Mouse (Mus musculus): ENCODE data around the gene Ppp1cc. TPM values are rescaled to one million over a fixed set of nuclear protein-coding genes. Genes with fewer than 3 reads are reported as not detected.
"Not testable (repeated sequence)": the region's sequence is repeated elsewhere in the genome, so short reads cannot be mapped to it uniquely, and the experiment has no call there.

The Ppp1cc gene
- polyA plus RNA-seq, 1 experiment from 2014 or later, result 238 TPM

GRCm38 (mm10) chr5:122171058-122171457 is 13.0 kb downstream of the Ppp1cc start:
- Histone ChIP-seq H3K4me2 (ENCODE audit: low read length) (no peak overlapping the region), H3K36me3 (ENCODE audit: control insufficient read depth, insufficient read depth, low read length) (peaks cover 78% of the 10 kb centered on the region), H3K9ac (replicated peaks; ENCODE audit: low read length) (no peak overlapping the region), H3K4me3 (replicated peaks; ENCODE audit: low read depth, low read length) (no peak overlapping the region), H3K4me1 (ENCODE audit: control insufficient read depth, insufficient read depth, low read length) (peaks cover 9% of the 10 kb centered on the region; the same call in 1 of the 2 replicates), H3K27ac (replicated peaks; ENCODE audit: low read depth, low read length) (no peak overlapping the region), H3K9me3 (ENCODE audit: control insufficient read depth, low read length) (no peaks in the 10 kb centered on the region), H3K27me3 (ENCODE audit: control insufficient read depth, insufficient read depth, low read length) (no peaks in the 10 kb centered on the region)
- DNase-seq (no peak), ATAC-seq (ENCODE audit: low FRiP score, low TSS enrichment) (no peak)
- 92% methylated on average over 8 of the region's 8 CpGs for WGBS

DNA sequence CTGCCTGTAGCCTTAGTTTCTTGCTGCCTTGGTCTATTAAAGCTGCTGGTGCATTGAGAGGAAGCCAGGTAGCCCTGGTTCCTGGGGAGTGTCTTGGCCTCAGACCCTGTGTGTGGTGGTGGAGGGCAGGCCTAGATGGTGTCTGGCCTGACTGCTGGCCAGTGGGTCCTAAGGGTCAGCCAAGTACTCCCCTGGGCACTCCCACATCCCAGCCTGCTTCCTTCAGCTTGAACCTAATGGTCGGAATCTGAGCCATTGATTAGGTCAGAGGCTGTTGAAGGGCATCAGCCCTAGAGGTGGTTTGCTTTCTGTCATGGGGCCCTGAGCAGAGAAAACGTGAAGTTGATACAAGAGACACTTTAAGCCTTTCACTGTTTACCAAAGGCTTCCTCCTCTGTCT is 17.3 kb downstream of the Ppp1cc start:
- Histone ChIP-seq H3K9ac (replicated peaks; ENCODE audit: low read length) (no peak overlapping the region), H3K27ac (replicated peaks; ENCODE audit: low read depth, low read length) (no peak overlapping the region), H3K36me3 (ENCODE audit: control insufficient read depth, insufficient read depth, low read length) (peaks cover 58% of the 10 kb centered on the region), H3K4me1 (ENCODE audit: control insufficient read depth, insufficient read depth, low read length) (no peaks in the 10 kb centered on the region), H3K4me3 (replicated peaks; ENCODE audit: low read depth, low read length) (no peak overlapping the region), H3K4me2 (ENCODE audit: low read length) (no peak overlapping the region), H3K27me3 (ENCODE audit: control insufficient read depth, insufficient read depth, low read length) (no peaks in the 10 kb centered on the region), H3K9me3 (ENCODE audit: control insufficient read depth, low read length) (no peaks in the 10 kb centered on the region)
- no peak for ATAC-seq (ENCODE audit: low FRiP score, low TSS enrichment)
- DNase-seq, result no peak
- 73% methylated on average over 2 of the region's 2 CpGs for WGBS

GRCm38 (mm10) chr5:122175961-122176360 is 17.9 kb downstream of the Ppp1cc start:
- H3K9me3 ChIP-seq (ENCODE audit: control insufficient read depth, low read length), result no peaks in the 10 kb centered on the region
- no peaks in the 10 kb centered on the region for H3K4me1 ChIP-seq (ENCODE audit: control insufficient read depth, insufficient read depth, low read length)
- H3K36me3 ChIP-seq (ENCODE audit: control insufficient read depth, insufficient read depth, low read length), result peaks cover 53% of the 10 kb centered on the region
- DNase-seq (no peak), ATAC-seq (ENCODE audit: low FRiP score, low TSS enrichment) (no peak)
- no peak overlapping the region for H3K27ac ChIP-seq (replicated peaks; ENCODE audit: low read depth, low read length)
- no peaks in the 10 kb centered on the region for H3K27me3 ChIP-seq (ENCODE audit: control insufficient read depth, insufficient read depth, low read length)
- no peak overlapping the region for H3K4me2 ChIP-seq (ENCODE audit: low read length)
- 92% methylated on average over 7 of the region's 7 CpGs for WGBS
- H3K9ac ChIP-seq (replicated peaks; ENCODE audit: low read length), result no peak overlapping the region
- no peak overlapping the region for H3K4me3 ChIP-seq (replicated peaks; ENCODE audit: low read depth, low read length)

- no peaks in the 10 kb centered on the region for H3K27me3 ChIP-seq (ENCODE audit: control insufficient read depth, insufficient read depth, low read length)
- H3K4me3 ChIP-seq (replicated peaks; ENCODE audit: low read depth, low read length), result no peak overlapping the region
- peaks cover 48% of the 10 kb centered on the region for H3K36me3 ChIP-seq (ENCODE audit: control insufficient read depth, insufficient read depth, low read length)
- no peaks in the 10 kb centered on the region for H3K9me3 ChIP-seq (ENCODE audit: control insufficient read depth, low read length)
- no peak overlapping the region for H3K9ac ChIP-seq (replicated peaks; ENCODE audit: low read length)
- 56% methylated on average over 1 of the region's 1 CpGs for WGBS
- no peaks in the 10 kb centered on the region for H3K4me1 ChIP-seq (ENCODE audit: control insufficient read depth, insufficient read depth, low read length)
- no peak overlapping the region for H3K27ac ChIP-seq (replicated peaks; ENCODE audit: low read depth, low read length)
- ATAC-seq (ENCODE audit: low FRiP score, low TSS enrichment), result no peak; the same call in 1 of the 2 replicates
- H3K4me2 ChIP-seq (ENCODE audit: low read length), result no peak overlapping the region
- peak; percentile 57 for DNase-seq
Observed at GRCm38 (mm10) chr5:122176398-122176797, 18.3 kb downstream of the Ppp1cc start.

- H3K4me3 ChIP-seq (replicated peaks; ENCODE audit: low read depth, low read length), result no peak overlapping the region
- H3K27ac ChIP-seq (replicated peaks; ENCODE audit: low read depth, low read length), result no peak overlapping the region
- H3K4me2 ChIP-seq (ENCODE audit: low read length), result no peak overlapping the region
- WGBS, result 72% methylated on average over 6 of the region's 6 CpGs
- DNase-seq (no peak), ATAC-seq (ENCODE audit: low FRiP score, low TSS enrichment) (no peak)
- no peaks in the 10 kb centered on the region for H3K4me1 ChIP-seq (ENCODE audit: control insufficient read depth, insufficient read depth, low read length)
- no peaks in the 10 kb centered on the region for H3K27me3 ChIP-seq (ENCODE audit: control insufficient read depth, insufficient read depth, low read length)
- peaks cover 23% of the 10 kb centered on the region for H3K36me3 ChIP-seq (ENCODE audit: control insufficient read depth, insufficient read depth, low read length)
- no peak overlapping the region for H3K9ac ChIP-seq (replicated peaks; ENCODE audit: low read length)
- H3K9me3 ChIP-seq (ENCODE audit: control insufficient read depth, low read length), result no peaks in the 10 kb centered on the region
Observed at GRCm38 (mm10) chr5:122179665-122180064, 21.6 kb downstream of the Ppp1cc start.

DNA sequence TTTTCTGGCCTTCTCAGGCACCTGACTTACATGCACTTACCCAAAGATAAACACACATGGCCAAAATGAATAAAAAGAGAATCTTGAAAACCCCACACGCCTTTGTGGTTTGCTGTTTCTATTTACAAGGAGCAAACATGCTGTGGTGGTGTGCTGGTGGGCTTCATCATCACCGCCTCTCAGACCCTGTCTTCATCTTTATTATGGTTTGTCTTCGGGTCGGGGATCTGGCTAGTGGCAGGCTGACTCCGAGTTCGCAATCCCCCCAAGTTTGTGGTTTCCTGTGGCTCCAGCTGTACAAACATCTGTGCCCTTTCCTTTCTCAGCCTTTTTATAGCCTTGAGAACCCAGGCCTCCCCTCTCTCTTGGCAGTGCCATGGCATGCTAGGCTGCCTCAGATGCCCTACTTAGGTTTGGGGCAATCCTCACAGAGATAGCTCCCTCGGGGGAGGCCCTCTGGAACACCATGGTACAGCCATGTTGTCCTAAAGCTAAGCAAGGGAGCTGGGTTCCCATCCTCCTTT is 26.3 kb downstream of the Ppp1cc start:
- ATAC-seq (ENCODE audit: low FRiP score, low TSS enrichment), result no peak
- 83% methylated on average over 7 of the region's 7 CpGs for WGBS
- no peaks in the 10 kb centered on the region for H3K4me1 ChIP-seq (ENCODE audit: control insufficient read depth, insufficient read depth, low read length)

DNA sequence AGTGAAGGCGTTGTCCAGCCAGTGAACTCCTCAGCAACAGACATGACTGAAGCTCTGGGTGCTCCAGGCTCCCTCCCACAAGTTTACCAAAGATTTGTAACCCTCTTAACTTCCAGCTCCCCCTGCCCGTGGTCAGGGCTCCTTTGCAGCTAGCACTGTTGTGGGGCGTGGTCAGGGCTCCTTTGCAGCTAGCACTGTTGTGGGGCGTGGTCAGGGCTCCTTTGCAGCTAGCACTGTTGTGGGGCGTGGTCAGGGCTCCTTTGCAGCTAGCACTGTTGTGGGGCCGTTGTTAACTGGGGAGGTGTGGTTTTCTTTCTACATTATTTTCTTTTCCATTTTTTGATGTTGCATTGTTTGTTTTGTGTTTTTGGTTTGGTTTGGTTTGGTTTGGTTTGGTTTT is 26.8 kb downstream of the Ppp1cc start:
- not testable (repeated sequence) for ATAC-seq (ENCODE audit: low FRiP score, low TSS enrichment); H3K27me3 ChIP-seq (ENCODE audit: control insufficient read depth, insufficient read depth, low read length); H3K9ac ChIP-seq (replicated peaks; ENCODE audit: low read length); DNase-seq; H3K4me3 ChIP-seq (replicated peaks; ENCODE audit: low read depth, low read length); H3K9me3 ChIP-seq (ENCODE audit: control insufficient read depth, low read length); H3K36me3 ChIP-seq (ENCODE audit: control insufficient read depth, insufficient read depth, low read length); H3K4me2 ChIP-seq (ENCODE audit: low read length); H3K27ac ChIP-seq (replicated peaks; ENCODE audit: low read depth, low read length); H3K4me1 ChIP-seq (ENCODE audit: control insufficient read depth, insufficient read depth, low read length)
- WGBS, result 96% methylated on average over 6 of the region's 6 CpGs

More for the DNA sequence above, 26.3 kb downstream of the Ppp1cc start:
- Histone ChIP-seq H3K27ac (replicated peaks; ENCODE audit: low read depth, low read length) (no peak overlapping the region), H3K4me3 (replicated peaks; ENCODE audit: low read depth, low read length) (no peak overlapping the region), H3K27me3 (ENCODE audit: control insufficient read depth, insufficient read depth, low read length) (no peaks in the 10 kb centered on the region), H3K36me3 (ENCODE audit: control insufficient read depth, insufficient read depth, low read length) (no peaks in the 10 kb centered on the region), H3K4me2 (ENCODE audit: low read length) (no peak overlapping the region), H3K9ac (replicated peaks; ENCODE audit: low read length) (no peak overlapping the region), H3K9me3 (ENCODE audit: control insufficient read depth, low read length) (no peaks in the 10 kb centered on the region)
- no peak for DNase-seq

GRCm38 (mm10) chr5:122189115-122189514 is 31.0 kb downstream of the Ppp1cc start:
- ATAC-seq (ENCODE audit: low FRiP score, low TSS enrichment) (no peak), DNase-seq (no peak)
- H3K4me3 ChIP-seq (replicated peaks; ENCODE audit: low read depth, low read length), result no peak overlapping the region
- H3K4me1 ChIP-seq (ENCODE audit: control insufficient read depth, insufficient read depth, low read length), result no peaks in the 10 kb centered on the region
- WGBS, result 65% methylated on average over 3 of the region's 3 CpGs
- no peak overlapping the region for H3K9ac ChIP-seq (replicated peaks; ENCODE audit: low read length)
- H3K4me2 ChIP-seq (ENCODE audit: low read length), result no peak overlapping the region
- no peaks in the 10 kb centered on the region for H3K36me3 ChIP-seq (ENCODE audit: control insufficient read depth, insufficient read depth, low read length)
- H3K27ac ChIP-seq (replicated peaks; ENCODE audit: low read depth, low read length), result no peak overlapping the region
- H3K9me3 ChIP-seq (ENCODE audit: control insufficient read depth, low read length), result no peaks in the 10 kb centered on the region
- no peaks in the 10 kb centered on the region for H3K27me3 ChIP-seq (ENCODE audit: control insufficient read depth, insufficient read depth, low read length)

- ATAC-seq (ENCODE audit: low FRiP score, low TSS enrichment), result no peak
- Histone ChIP-seq H3K9me3 (ENCODE audit: control insufficient read depth, low read length) (no peaks in the 10 kb centered on the region), H3K27ac (replicated peaks; ENCODE audit: low read depth, low read length) (no peak overlapping the region), H3K4me1 (ENCODE audit: control insufficient read depth, insufficient read depth, low read length) (no peaks in the 10 kb centered on the region), H3K27me3 (ENCODE audit: control insufficient read depth, insufficient read depth, low read length) (no peaks in the 10 kb centered on the region), H3K4me3 (replicated peaks; ENCODE audit: low read depth, low read length) (no peak overlapping the region), H3K4me2 (ENCODE audit: low read length) (no peak overlapping the region), H3K36me3 (ENCODE audit: control insufficient read depth, insufficient read depth, low read length) (no peaks in the 10 kb centered on the region), H3K9ac (replicated peaks; ENCODE audit: low read length) (no peak overlapping the region)
- DNase-seq, result no peak
- WGBS, result 46% methylated on average over 7 of the region's 7 CpGs
Observed at GRCm38 (mm10) chr5:122190465-122190864, 32.4 kb downstream of the Ppp1cc start.
